Mouse (Mus musculus) cerebellum, adult 9-10 months (tissue): Measurements from ENCODE around the gene Anapc2.

Source experiments
- DNase-seq: peaks from one replicate; pipeline ENCODE4 v3.0.0; 2022

Anapc2 gene

DNA sequence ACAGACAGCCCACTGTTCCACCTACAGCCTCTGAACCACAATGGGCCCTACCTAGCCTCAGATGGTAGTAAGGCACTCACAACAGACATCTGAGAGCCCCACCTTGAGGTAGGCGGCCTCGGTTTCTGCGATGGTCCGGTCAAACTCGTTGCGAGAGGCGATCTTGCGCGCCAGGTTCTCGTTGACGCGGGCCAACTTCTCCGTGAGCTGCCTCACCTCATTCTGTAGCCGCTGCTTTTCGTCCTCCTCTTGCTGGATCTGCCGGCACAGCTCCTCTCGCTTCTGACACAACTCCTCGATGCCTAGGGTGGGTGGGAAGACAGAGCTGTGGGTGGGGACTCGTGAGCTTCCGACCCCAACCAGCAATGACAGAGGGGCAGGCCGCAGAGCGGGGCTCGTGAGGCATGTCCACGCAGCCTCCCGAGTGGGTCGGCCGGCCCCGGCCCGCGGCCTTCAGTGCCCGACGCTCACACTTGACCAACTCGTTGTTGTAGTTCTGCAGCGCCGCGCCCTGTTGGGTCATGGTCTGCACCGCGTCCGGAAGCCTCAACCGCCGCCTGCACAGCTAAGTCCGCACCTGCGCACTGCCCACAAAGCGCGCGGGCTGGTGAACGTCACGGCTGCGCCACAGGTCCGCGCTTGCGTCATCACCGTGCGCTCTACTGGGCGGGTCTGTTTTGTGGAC, at the start of gene Anapc2, which contains the start of gene Ssna1:
Gene Anapc2 (plus strand): TSS at position 652 of the 685 bp plus-strand sequence.
Gene Ssna1 (minus strand): TSS at position 612 of the 685 bp plus-strand sequence.
- peak; percentile 97 for DNase-seq

GRCm38 (mm10) chr2:25223681-25224491, 48.4 kb upstream of the Anapc2 start:
- peak; percentile 79 for DNase-seq

GRCm38 (mm10) chr2:25224492-25224765, 47.8 kb upstream of the Anapc2 start, which contains the start of gene Tubb4b:
Tubb4b (minus strand) TSS chr2:25224702.
- DNase-seq, result no peak

DNA sequence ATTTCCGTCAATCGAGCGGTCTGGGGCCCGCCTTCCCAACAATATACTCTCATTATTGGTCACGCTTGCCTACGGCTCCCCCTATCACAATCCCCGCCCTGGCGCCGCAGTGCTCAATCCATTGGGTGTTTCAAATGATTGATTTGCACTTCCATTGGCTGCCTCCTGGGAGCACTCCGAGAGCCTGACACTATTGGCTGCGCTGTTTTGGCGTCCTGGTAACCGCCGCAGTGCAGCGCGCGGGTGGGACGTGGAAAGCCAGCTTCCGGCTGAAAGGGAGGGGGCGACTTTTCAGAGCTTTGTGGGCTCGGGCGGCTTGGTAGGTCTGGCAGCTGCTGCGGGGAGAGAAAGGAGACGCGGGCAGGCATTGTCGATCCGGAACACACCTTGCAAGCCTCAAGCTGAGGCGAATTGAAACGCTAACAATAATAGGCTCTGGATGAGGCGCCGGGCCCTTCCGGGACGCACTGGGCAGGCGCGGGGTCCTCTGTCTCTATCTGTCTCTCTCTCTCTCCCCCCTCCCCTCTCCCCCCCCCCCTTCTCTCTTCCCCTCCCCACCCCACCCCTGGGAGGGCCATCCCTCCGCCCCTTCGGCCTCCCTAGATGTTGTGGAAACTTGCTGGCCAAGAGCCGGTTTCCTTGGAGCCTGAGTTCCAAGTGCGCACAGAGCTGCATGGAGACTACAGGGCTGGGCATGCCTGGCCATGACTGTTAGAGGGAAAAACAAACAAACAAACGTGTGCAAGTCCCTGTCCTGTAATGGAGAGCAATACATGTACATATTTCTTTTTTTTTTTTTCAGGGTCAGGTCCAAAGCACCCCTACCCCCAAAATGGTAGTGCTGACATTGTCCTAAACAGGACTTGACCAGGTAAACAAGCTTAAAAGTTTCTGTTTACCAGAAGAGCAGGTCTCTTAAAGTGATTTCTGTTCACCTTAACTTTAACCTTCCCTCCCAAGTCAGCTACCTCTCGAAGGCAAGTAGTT, 47.2 kb upstream of the Anapc2 start:
- DNase-seq, result peak; percentile 100

GRCm38 (mm10) chr2:25225811-25226379, 46.4 kb upstream of the Anapc2 start:
- DNase-seq, result peak; percentile 55

GRCm38 (mm10) chr2:25226864-25227263, 45.4 kb upstream of the Anapc2 start:
- DNase-seq, result no peak

GRCm38 (mm10) chr2:25227406-25227805, 44.9 kb upstream of the Anapc2 start:
- peak; percentile 51 for DNase-seq

GRCm38 (mm10) chr2:25228431-25228889, 43.8 kb upstream of the Anapc2 start:
- peak; percentile 93 for DNase-seq

DNA sequence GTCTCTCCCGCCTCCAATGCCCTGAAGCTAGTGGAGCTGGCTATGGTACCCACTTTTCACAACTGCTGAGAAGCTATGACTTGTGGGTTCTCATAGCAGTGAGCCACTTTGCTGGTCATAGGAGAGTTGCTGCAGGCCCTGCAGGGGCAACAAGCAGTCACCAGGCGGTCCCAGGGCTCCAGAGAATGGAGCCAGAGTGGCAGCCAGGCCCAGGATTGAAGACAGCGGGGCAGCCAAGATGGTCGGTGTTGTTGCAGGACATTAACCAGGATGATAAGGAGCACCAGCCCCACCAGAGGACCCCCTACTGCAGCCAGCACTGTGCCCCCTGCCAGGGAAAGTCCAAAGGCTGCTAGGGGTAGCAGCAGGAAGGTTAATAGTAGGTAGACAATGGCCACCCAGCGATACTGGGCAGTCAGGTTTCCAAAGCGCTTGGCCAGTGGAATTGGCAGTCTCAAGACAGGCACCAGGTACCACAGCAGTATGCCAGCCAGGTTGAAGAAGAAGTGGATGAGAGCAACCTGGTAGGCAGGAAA, 43.2 kb upstream of the Anapc2 start:
- DNase-seq, result no peak

- DNase-seq, result no peak
These were observed 42.7 kb upstream of the Anapc2 start for GRCm38 (mm10) chr2:25229582-25229981.

- no peak for DNase-seq
These were observed 41.7 kb upstream of the Anapc2 start for GRCm38 (mm10) chr2:25230581-25230980.

DNA sequence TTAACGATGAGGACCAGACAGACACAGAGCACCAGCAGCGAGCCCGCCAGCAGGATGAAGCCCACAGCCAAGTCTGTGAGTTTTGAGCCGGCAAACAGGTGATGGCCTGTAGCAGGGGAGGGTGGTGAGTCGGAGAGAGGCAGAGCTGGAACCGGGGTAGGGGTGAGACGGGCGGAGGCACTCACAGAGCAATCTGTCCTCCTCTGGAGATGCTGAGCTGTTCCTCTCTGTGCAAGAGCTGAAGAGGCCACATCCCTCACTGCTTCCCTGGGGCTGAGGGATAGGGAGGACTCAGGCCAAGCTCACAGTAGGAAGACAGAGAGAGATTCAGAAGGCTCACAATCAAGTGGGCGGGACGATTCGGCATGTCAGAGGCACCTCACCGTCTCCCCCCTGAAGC, 41.2 kb upstream of the Anapc2 start:
- no peak for DNase-seq

GRCm38 (mm10) chr2:25233421-25233820, 38.9 kb upstream of the Anapc2 start:
- no peak for DNase-seq

- DNase-seq, result no peak
These were observed 38.2 kb upstream of the Anapc2 start, which contains the start of gene Slc34a3 for GRCm38 (mm10) chr2:25234050-25234449. Slc34a3 (minus strand) TSS chr2:25234364.

DNA sequence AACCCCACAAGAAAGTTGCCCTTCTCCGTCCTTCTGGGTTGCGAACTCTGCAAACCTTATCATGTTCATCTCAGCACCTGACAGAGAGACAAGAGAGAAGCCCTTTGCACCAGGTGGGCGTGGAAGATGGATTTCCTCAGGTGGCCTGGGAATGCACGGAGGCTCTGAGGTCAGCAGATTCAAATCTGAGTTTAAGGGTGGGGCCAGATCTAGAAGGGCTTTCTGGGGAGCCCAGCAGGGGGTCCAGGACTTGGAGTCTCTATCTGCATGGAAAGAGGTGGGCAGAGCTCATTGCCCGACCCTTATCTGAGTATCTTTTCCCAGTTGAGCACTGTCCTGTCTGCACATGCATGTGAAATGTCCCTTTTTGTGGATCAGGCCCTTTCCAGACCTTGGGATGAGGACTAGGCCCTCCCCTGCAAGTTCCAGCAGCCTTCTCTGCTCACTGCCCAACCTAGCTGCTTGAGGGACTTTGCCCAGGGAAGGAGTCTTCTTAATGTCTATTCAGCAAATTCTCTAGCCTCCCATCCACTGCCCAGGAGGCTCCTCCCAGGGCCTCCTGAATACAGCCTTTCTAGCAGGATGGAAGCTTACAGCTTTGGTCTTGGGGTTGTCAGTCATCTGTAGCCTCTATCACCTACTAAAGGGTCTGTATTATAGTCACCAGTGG, 37.6 kb upstream of the Anapc2 start:
- no peak for DNase-seq

GRCm38 (mm10) chr2:25236614-25237013, 35.7 kb upstream of the Anapc2 start, which contains the start of gene Rnf224:
Rnf224 (minus strand) TSS chr2:25236787.
- DNase-seq, result no peak

GRCm38 (mm10) chr2:25237522-25237921, 34.8 kb upstream of the Anapc2 start:
- DNase-seq, result no peak

- DNase-seq, result no peak
These were observed 34.2 kb upstream of the Anapc2 start for GRCm38 (mm10) chr2:25238106-25238505.

DNA sequence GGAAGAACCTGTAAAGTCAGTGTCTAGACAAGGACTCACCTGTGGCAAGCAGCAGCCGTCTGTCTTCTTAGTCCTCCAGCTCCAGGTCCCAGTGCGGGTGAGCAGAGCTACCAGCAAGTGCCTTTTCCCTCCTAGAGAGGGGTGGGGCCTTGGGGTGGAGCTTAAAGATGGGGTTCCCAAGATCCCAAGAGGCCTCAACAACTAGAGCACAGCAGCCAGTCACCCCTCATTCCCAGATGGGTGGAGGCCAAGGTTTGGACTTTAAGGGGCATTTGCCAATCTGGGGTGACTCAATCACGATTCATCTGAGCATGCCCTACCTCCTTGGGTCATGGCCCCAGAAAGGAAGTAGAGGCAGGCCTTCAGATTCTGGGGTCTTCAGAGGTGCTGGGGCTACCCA, 32.5 kb upstream of the Anapc2 start:
- no peak for DNase-seq

- DNase-seq, result no peak
These were observed 32.0 kb upstream of the Anapc2 start for GRCm38 (mm10) chr2:25240310-25240709.

DNA sequence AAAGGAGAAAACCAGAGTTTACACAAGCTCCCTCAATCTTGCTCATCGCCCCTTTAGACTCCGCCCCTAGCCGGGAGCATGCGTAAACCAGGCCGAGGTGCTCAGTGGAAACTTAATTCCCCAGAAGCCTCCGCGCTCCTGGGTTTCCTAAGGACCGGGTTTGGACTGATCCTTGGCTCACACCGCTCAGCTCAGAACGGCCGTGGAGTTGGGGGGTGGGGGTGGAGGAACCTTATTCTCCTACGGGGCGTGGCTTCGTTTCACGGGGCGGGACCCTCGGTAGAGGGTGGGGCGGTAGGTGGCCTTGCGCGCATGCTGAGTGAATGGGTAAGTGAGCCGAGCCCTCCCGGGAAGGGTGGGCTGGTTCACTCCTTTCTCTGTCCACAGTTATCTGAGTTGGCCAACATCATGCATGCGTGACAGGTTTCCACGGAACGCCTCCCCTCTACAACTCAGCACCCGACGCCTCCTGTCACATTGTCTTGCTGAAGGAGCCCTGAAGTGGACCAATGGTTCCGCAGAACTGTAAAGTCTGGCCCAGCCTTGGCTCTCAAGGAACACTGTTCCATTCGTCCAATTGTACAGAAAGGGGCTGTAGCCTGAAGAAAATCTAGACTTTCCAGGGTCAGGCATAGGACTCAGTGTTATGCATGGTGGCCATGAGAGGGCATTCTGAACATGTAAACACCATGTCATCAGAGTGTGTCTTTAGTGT, 31.4 kb upstream of the Anapc2 start:
- peak; percentile 79 for DNase-seq
